Mouse (Mus musculus): ENCODE data around the gene Pop4. TPM values are rescaled to one million over a fixed set of nuclear protein-coding genes. Genes with fewer than 3 reads are reported as not detected.

Pop4 gene
- polyA plus RNA-seq, 1 experiment, result 4.0 TPM

GRCm38 (mm10) chr7:38230285-38230684, 40.9 kb downstream of the Pop4 start:
- no peak for DNase-seq (ENCODE audit: low read depth in 1 of 2, low spot score in 2 of 2)

GRCm38 (mm10) chr7:38228329-38228728, 42.9 kb downstream of the Pop4 start:
- DNase-seq (ENCODE audit: low read depth in 1 of 2, low spot score in 2 of 2), result no peak
- Histone ChIP-seq H3K27ac (ENCODE audit: insufficient read depth, low read length) (no peak overlapping the region), H3K27me3 (ENCODE audit: control insufficient read depth, insufficient read depth, low read length) (no peaks in the 10 kb centered on the region), H3K4me3 (ENCODE audit: extremely low read depth, insufficient read depth, insufficient read length) (no peak overlapping the region), H3K4me1 (ENCODE audit: control insufficient read depth, insufficient read depth, insufficient read length) (peaks cover 11% of the 10 kb centered on the region; the same call in 1 of the 2 replicates), H3K36me3 (ENCODE audit: control insufficient read depth, insufficient read depth, low read length) (no peaks in the 10 kb centered on the region)
- TF ChIP-seq POLR2A (IDR thresholded peaks at IDR 0.05; ENCODE audit: low read depth, low read length), result no peak
- no peak for TF ChIP-seq CTCF (IDR thresholded peaks at IDR 0.05; ENCODE audit: extremely low read depth, insufficient read depth, insufficient read length, insufficient replicate concordance)
- WGBS, result 38% methylated on average over 8 of the region's 8 CpGs

More at GRCm38 (mm10) chr7:38230285-38230684, 40.9 kb downstream of the Pop4 start:
- no peak overlapping the region for H3K27ac ChIP-seq (ENCODE audit: insufficient read depth, low read length)
- 47% methylated on average over 8 of the region's 8 CpGs for WGBS
- no peaks in the 10 kb centered on the region for H3K36me3 ChIP-seq (ENCODE audit: control insufficient read depth, insufficient read depth, low read length)
- H3K4me1 ChIP-seq (ENCODE audit: control insufficient read depth, insufficient read depth, insufficient read length), result peaks cover 11% of the 10 kb centered on the region; the same call in 1 of the 2 replicates
- TF ChIP-seq CTCF (IDR thresholded peaks at IDR 0.05; ENCODE audit: extremely low read depth, insufficient read depth, insufficient read length, insufficient replicate concordance), result no peak
- TF ChIP-seq POLR2A (IDR thresholded peaks at IDR 0.05; ENCODE audit: low read depth, low read length), result no peak
- H3K27me3 ChIP-seq (ENCODE audit: control insufficient read depth, insufficient read depth, low read length), result no peaks in the 10 kb centered on the region
- no peak overlapping the region for H3K4me3 ChIP-seq (ENCODE audit: extremely low read depth, insufficient read depth, insufficient read length)

DNA sequence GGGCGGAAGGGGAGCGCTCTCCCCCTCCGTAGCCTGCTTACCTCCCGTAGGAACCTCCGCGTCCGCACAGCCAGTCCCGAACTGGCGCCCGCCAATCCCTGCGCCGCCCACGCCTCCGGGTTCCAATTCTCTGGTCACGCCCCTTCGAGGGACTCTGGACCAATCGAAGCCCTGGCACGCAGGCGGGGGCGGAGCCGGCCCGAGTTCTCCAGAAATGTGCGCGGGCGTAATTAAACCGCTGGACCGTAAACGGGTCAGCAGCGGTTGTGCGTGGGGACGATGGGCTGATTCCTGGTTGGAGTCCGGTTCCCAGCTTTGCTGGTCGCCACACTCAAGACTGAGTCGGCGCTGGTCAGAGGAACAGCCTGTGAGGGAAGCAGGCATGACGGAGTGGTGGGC, 43.3 kb downstream of the Pop4 start, which contains the start of gene Plekhf1:
TSS of gene Plekhf1 (minus strand) at position 117 of the 399 bp plus-strand sequence.
- peak within 1 kb of the TSS; percentile 17 for H3K27ac ChIP-seq (ENCODE audit: insufficient read depth, low read length)
- H3K36me3 ChIP-seq (ENCODE audit: control insufficient read depth, insufficient read depth, low read length), result no peaks in the 10 kb centered on the region
- TF ChIP-seq POLR2A (IDR thresholded peaks at IDR 0.05; ENCODE audit: low read depth, low read length), result no peak
- no peak for TF ChIP-seq CTCF (IDR thresholded peaks at IDR 0.05; ENCODE audit: extremely low read depth, insufficient read depth, insufficient read length, insufficient replicate concordance)
- DNase-seq (ENCODE audit: low read depth in 1 of 2, low spot score in 2 of 2), result peak; percentile 12 to 66
- peaks cover 11% of the 10 kb centered on the region; the same call in 1 of the 2 replicates for H3K4me1 ChIP-seq (ENCODE audit: control insufficient read depth, insufficient read depth, insufficient read length)
- no peaks in the 10 kb centered on the region for H3K27me3 ChIP-seq (ENCODE audit: control insufficient read depth, insufficient read depth, low read length)
- H3K4me3 ChIP-seq (ENCODE audit: extremely low read depth, insufficient read depth, insufficient read length), result peak within 1 kb of the TSS; percentile 63
- WGBS, result under 1% methylated on average over 36 of the region's 36 CpGs

DNA sequence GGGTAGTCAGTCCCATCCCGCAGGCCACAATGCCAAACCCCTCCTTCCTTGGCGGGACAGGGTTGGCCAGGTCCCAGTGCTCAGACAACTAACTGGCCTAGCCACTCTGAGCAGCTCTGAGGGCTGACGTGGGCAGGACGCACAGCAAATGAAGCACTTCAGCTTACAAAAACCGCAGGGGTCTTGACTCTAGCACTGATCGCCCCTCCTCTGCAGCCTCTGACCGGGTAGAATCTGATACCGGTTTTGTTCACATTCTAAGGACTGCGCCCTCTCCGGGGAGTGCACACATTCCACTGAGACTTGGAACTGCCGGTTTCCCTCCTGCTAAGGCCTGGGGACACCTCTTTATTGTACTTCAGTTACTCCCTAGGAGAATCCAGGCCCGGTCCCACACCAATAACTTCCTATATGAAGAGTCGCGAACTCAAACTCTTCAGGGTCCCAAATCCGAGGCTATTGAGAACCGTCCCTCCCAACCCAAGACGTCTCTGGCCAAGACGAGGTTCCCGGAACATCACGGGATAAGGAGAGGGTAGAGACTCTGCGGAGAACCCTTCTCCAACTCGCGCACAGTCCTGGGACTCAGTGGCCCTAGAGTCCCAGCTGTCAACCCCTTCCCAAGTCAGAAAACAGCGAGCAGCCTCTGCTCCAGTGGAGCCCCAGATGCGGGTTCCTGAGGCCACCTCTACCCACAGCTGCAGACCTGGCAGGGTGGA, 43.9 kb downstream of the Pop4 start:
- 2% methylated on average over 25 of the region's 25 CpGs for WGBS

DNA sequence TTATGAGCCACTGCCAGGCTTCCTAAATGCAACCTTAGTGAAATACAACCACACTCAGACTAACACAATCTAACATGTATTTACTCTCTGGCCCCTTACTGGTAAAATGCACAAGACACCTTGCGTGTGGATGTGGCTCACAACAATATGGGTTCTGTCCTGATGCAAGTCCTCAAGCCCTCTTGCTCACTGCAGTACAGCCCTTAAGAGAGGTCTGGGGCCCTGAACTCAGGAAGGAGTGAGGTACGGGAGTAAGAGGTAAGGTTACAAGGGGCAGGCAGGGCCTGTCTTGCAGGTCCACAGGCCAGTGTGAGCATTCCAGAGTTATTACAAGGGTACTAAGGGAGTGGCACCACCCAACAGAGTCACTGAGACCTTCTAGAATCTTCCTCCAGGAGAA, 45.0 kb downstream of the Pop4 start:
- no peak overlapping the region for H3K27ac ChIP-seq (ENCODE audit: insufficient read depth, low read length)
- WGBS, result 85% methylated on average over 2 of the region's 2 CpGs
- DNase-seq (ENCODE audit: low read depth in 1 of 2, low spot score in 2 of 2), result no peak
- no peaks in the 10 kb centered on the region for H3K36me3 ChIP-seq (ENCODE audit: control insufficient read depth, insufficient read depth, low read length)
- H3K27me3 ChIP-seq (ENCODE audit: control insufficient read depth, insufficient read depth, low read length), result no peaks in the 10 kb centered on the region
- no peak for TF ChIP-seq CTCF (IDR thresholded peaks at IDR 0.05; ENCODE audit: extremely low read depth, insufficient read depth, insufficient read length, insufficient replicate concordance)
- no peak for TF ChIP-seq POLR2A (IDR thresholded peaks at IDR 0.05; ENCODE audit: low read depth, low read length)
- no peak overlapping the region for H3K4me3 ChIP-seq (ENCODE audit: extremely low read depth, insufficient read depth, insufficient read length)
- peaks cover 11% of the 10 kb centered on the region; the same call in 1 of the 2 replicates for H3K4me1 ChIP-seq (ENCODE audit: control insufficient read depth, insufficient read depth, insufficient read length)

More for the DNA sequence above, 43.9 kb downstream of the Pop4 start:
- Histone ChIP-seq H3K27ac (ENCODE audit: insufficient read depth, low read length) (peak overlapping the region; percentile 17), H3K36me3 (ENCODE audit: control insufficient read depth, insufficient read depth, low read length) (no peaks in the 10 kb centered on the region), H3K27me3 (ENCODE audit: control insufficient read depth, insufficient read depth, low read length) (no peaks in the 10 kb centered on the region), H3K4me3 (ENCODE audit: extremely low read depth, insufficient read depth, insufficient read length) (peak overlapping the region; percentile 63), H3K4me1 (ENCODE audit: control insufficient read depth, insufficient read depth, insufficient read length) (peaks cover 11% of the 10 kb centered on the region; the same call in 1 of the 2 replicates)
- DNase-seq (ENCODE audit: low read depth in 1 of 2, low spot score in 2 of 2), result no peak
- TF ChIP-seq CTCF (IDR thresholded peaks at IDR 0.05; ENCODE audit: extremely low read depth, insufficient read depth, insufficient read length, insufficient replicate concordance) (no peak), POLR2A (IDR thresholded peaks at IDR 0.05; ENCODE audit: low read depth, low read length) (no peak)

DNA sequence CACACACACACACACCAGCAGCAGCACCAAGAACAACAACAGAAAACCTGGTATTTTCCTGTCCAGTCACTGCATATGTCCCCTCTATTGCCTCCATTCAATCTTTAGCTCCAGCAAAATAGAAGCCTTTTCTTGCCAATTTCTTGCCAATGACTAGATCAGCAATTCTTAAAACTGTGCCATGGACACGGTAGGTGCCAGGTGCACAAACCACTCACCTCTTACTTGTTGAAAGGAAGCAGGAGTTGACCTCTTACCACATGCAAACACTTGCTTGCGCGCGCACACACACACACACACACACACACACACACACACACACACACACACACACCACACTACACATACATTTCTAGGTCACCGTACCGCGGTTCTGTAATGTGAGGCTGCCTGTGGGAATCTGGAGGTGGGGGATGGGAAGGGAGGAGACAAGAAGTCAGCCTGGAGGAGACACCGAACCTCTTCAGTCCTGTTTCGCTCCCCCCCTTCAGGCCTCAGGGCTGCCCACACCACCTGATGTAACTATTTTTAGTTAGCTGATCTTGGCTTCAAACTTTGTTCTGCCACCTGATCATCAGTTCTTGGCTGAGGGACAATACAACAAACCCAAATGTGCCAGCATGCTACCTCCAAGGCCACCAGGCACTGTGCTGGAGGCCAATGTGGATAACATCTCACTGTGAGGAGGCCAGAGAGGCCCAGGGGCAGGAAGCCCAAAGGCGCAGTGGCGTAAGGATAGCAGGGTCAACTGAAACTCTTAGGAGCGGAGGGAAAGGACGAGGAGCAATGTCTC, 46.5 kb downstream of the Pop4 start:
- no peaks in the 10 kb centered on the region for H3K27me3 ChIP-seq (ENCODE audit: control insufficient read depth, insufficient read depth, low read length)
- TF ChIP-seq POLR2A (IDR thresholded peaks at IDR 0.05; ENCODE audit: low read depth, low read length) (no peak), CTCF (IDR thresholded peaks at IDR 0.05; ENCODE audit: extremely low read depth, insufficient read depth, insufficient read length, insufficient replicate concordance) (no peak)
- no peaks in the 10 kb centered on the region for H3K36me3 ChIP-seq (ENCODE audit: control insufficient read depth, insufficient read depth, low read length)
- WGBS, result 76% methylated on average over 13 of the region's 13 CpGs
- no peak overlapping the region for H3K27ac ChIP-seq (ENCODE audit: insufficient read depth, low read length)
- H3K4me3 ChIP-seq (ENCODE audit: extremely low read depth, insufficient read depth, insufficient read length), result no peak overlapping the region
- H3K4me1 ChIP-seq (ENCODE audit: control insufficient read depth, insufficient read depth, insufficient read length), result peaks cover 11% of the 10 kb centered on the region; the same call in 1 of the 2 replicates
- DNase-seq (ENCODE audit: low read depth in 1 of 2, low spot score in 2 of 2), result no peak

All from spleen, adult 2 months (tissue).